Mouse (Mus musculus) heart, postnatal 0 days (tissue): ENCODE measurements at regions not wholly inside any gene's neighbourhood (a gene's known extent, or its start where the extent isn't known, plus 50 kb on each side); places are given as distances from the start of the nearest gene placed in this dataset.

ENCODE experiments used
- CTCF ChIP-seq: IDR thresholded peaks from 2 replicates; pipeline ENCODE4 v1.5.1; 2016; ENCODE audit warnings: antibody characterized with exemption, control low read depth, low read depth
- EP300 ChIP-seq: IDR thresholded peaks from 2 replicates; pipeline ENCODE4 v1.6.1; 2016; ENCODE audit warnings: antibody characterized with exemption, low read depth

GRCm38 (mm10) chr5:148651736-148652135, 99.1 kb upstream of the Ubl3 start:
- TF ChIP-seq CTCF (no peak), EP300 (no peak)
